In the genomic region with DNA sequence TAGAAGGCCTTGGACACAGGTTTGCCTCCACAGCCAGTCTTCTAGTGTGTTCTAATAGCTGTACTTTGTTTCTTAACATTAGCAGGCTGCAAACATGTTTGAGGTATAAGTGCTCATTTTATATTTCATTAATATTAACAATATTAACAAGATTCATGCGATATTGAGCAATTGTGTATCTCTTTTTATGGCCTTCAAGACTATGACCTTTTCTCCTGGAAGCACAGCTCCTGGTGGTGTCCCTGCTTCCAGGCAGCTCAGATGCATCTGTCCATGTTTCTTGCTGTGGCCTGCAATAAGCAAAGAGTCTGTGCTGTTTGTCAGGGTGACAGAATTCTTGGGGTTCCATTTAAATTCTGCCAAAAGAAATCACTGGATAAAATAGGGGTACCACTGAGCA, we compare ENCODE assay signal across 24 mouse cellular contexts. TPM values are rescaled to one million over a fixed set of nuclear protein-coding genes. Genes with fewer than 3 reads are reported as not detected.
DNase-seq lines count a peak whose midpoint lies in the region; ATAC-seq and TF ChIP-seq lines count a peak whose summit lies in the region.
"Had no signal": no experiment of that assay in that cellular context is flagged by ENCODE, and none has a peak within 500 bp of the region (broad histone marks: within the 10 kb centered on the region; RNA-seq: fewer than 3 reads in every experiment).

No protein-coding gene starts in this region.

- no peak overlapping the region for H3K9ac ChIP-seq in intestine, embryonic 16.5 days (ENCODE audit: low read depth, low read length)
- no peak overlapping the region for H3K9ac ChIP-seq in intestine, embryonic 15.5 days
- no peak overlapping the region for H3K9ac ChIP-seq in liver, adult 2 months (ENCODE audit: low read depth, low read length)
- no peak overlapping the region for H3K9ac ChIP-seq in liver, embryonic 12.5 days

- H3K4me2 ChIP-seq in intestine, embryonic 16.5 days (ENCODE audit: low read depth, low read length), result no peak overlapping the region
- no peak overlapping the region for H3K4me2 ChIP-seq in intestine, embryonic 15.5 days (replicated peaks)
- H3K4me2 ChIP-seq in liver, embryonic 12.5 days, result no peak overlapping the region

- TF ChIP-seq CTCF in liver, adult 2 months (IDR thresholded peaks at IDR 0.05; ENCODE audit: low read depth, low read length), result no peak
- TF ChIP-seq CTCF in small intestine, adult 2 months (IDR thresholded peaks at IDR 0.05; ENCODE audit: extremely low read depth, insufficient read length, insufficient replicate concordance, low read depth, low read length), result no peak

- no peak overlapping the region for H3K4me3 ChIP-seq in intestine, embryonic 16.5 days (ENCODE audit: low read length)
- H3K4me3 ChIP-seq in intestine, embryonic 15.5 days (replicated peaks), result no peak overlapping the region
- no peak overlapping the region for H3K4me3 ChIP-seq in liver, adult 2 months (ENCODE audit: insufficient read depth, low read depth, low read length)
- no peak overlapping the region for H3K4me3 ChIP-seq in liver, embryonic 12.5 days
- H3K4me3 ChIP-seq in small intestine, adult 2 months (ENCODE audit: low read depth, low read length), result no peak overlapping the region

- H3K27ac ChIP-seq in intestine, embryonic 16.5 days (ENCODE audit: low read length), result no peak overlapping the region
- no peak overlapping the region for H3K27ac ChIP-seq in intestine, embryonic 15.5 days
- peak overlapping the region; percentile 84 for H3K27ac ChIP-seq in liver, adult 2 months (replicated peaks; ENCODE audit: insufficient read depth, low read depth, low read length)
- no peak overlapping the region for H3K27ac ChIP-seq in liver, embryonic 12.5 days
- H3K27ac ChIP-seq in small intestine, adult 2 months (ENCODE audit: insufficient read depth, low read depth, low read length), result peak overlapping the region; percentile 42; the same call in 1 of the 2 replicates

- peak; percentile 68; the same call in 1 of the 2 replicates for ATAC-seq in intestine, embryonic 16.5 days
- no peak for ATAC-seq in intestine, embryonic 15.5 days
- no peak for ATAC-seq in liver, embryonic 12.5 days
- ATAC-seq: activated CD4-positive, CD25-positive, alpha-beta regulatory T cell, adult 4 months; CD4-positive, CD25-positive, alpha-beta regulatory T cell, adult 4 months; Patski had no signal

- no peaks in the 10 kb centered on the region for H3K79me2 ChIP-seq in liver, adult 2 months (ENCODE audit: control insufficient read depth, insufficient read depth, low read length)

- no peaks in the 10 kb centered on the region for H3K27me3 ChIP-seq in intestine, embryonic 16.5 days (replicated peaks; ENCODE audit: control insufficient read depth, insufficient read depth, low read length)
- H3K27me3 ChIP-seq in intestine, embryonic 15.5 days (replicated peaks), result no peaks in the 10 kb centered on the region
- H3K27me3 ChIP-seq in liver, adult 2 months (ENCODE audit: control insufficient read depth, insufficient read depth, low read length), result no peaks in the 10 kb centered on the region
- H3K27me3 ChIP-seq in liver, embryonic 12.5 days (replicated peaks), result no peaks in the 10 kb centered on the region
- H3K27me3 ChIP-seq in small intestine, adult 2 months (ENCODE audit: control insufficient read depth, insufficient read depth, low read length), result no peaks in the 10 kb centered on the region
- H3K27me3 ChIP-seq: CH12.LX, Patski had no signal

- DNase-seq in liver, adult 2 months (ENCODE audit: extremely low read depth, low read depth, low spot score), result peak; percentile 81
- DNase-seq in urinary bladder, postnatal 4 days (ENCODE audit: low spot score in 2 of 2), result no peak
- DNase-seq: adrenal gland, adult 2 months; adrenal gland, adult 8-10 months; adrenal gland, postnatal 10 days; adrenal gland, postnatal 14 days; adrenal gland, postnatal 25 days; adrenal gland, postnatal 36 days; B cell, adult 2 months; cerebellum, adult 11 months; cerebellum, adult 11-12 months; cerebellum, adult 18-20 months had no signal

- no peaks in the 10 kb centered on the region for H3K4me1 ChIP-seq in intestine, embryonic 16.5 days (ENCODE audit: control insufficient read depth, insufficient read depth, low read length)
- H3K4me1 ChIP-seq in intestine, embryonic 15.5 days (replicated peaks), result no peaks in the 10 kb centered on the region
- H3K4me1 ChIP-seq in liver, adult 2 months (ENCODE audit: control insufficient read depth, insufficient read depth, low read length), result peaks cover 28% of the 10 kb centered on the region
- no peaks in the 10 kb centered on the region for H3K4me1 ChIP-seq in liver, embryonic 12.5 days
- H3K4me1 ChIP-seq in small intestine, adult 2 months (ENCODE audit: control insufficient read depth, insufficient read depth, insufficient read length, low read length), result peaks cover 6% of the 10 kb centered on the region; the same call in 1 of the 2 replicates

- H3K9me3 ChIP-seq in intestine, embryonic 16.5 days (ENCODE audit: control insufficient read depth, low read length), result no peaks in the 10 kb centered on the region
- no peaks in the 10 kb centered on the region for H3K9me3 ChIP-seq in intestine, embryonic 15.5 days
- H3K9me3 ChIP-seq in liver, embryonic 12.5 days (replicated peaks), result no peaks in the 10 kb centered on the region
- H3K9me3 ChIP-seq: G1E had no signal

- TF ChIP-seq POLR2A in liver, adult 2 months (IDR thresholded peaks at IDR 0.05; ENCODE audit: extremely low read depth, insufficient read depth, low read length), result no peak
- no peak for TF ChIP-seq POLR2A in small intestine, adult 2 months (IDR thresholded peaks at IDR 0.05; ENCODE audit: low read depth, low read length)

- WGBS in intestine, embryonic 16.5 days, result 69% methylated on average over 1 of the region's 1 CpGs
- 65% methylated on average over 1 of the region's 1 CpGs for WGBS in intestine, embryonic 15.5 days
- 31% methylated on average over 1 of the region's 1 CpGs for WGBS in liver, adult 2 months
- 71% methylated on average over 1 of the region's 1 CpGs for WGBS in liver, embryonic 12.5 days (ENCODE audit: insufficient replicate concordance)
- 21% methylated on average over 1 of the region's 1 CpGs for WGBS in small intestine, adult 2 months

- H3K36me3 ChIP-seq in intestine, embryonic 16.5 days (ENCODE audit: control insufficient read depth, insufficient read depth, low read length), result no peaks in the 10 kb centered on the region
- H3K36me3 ChIP-seq in intestine, embryonic 15.5 days, result no peaks in the 10 kb centered on the region
- H3K36me3 ChIP-seq in liver, adult 2 months (ENCODE audit: control insufficient read depth, insufficient read depth, low read length), result no peaks in the 10 kb centered on the region
- no peaks in the 10 kb centered on the region for H3K36me3 ChIP-seq in liver, embryonic 12.5 days
- H3K36me3 ChIP-seq in small intestine, adult 2 months (ENCODE audit: control insufficient read depth, insufficient read depth, low read length), result no peaks in the 10 kb centered on the region
- H3K36me3 ChIP-seq: G1E had no signal

RNA-seq across cellular contexts. Expression of gene Adh4, which starts 5.7 kb away (rescaled TPM):
- polyA plus RNA-seq in intestine, embryonic 16.5 days (2015; fragmentation: Nextera tagmentation; extraction: Ambion mirVana), result 0.20 and 0.54 TPM in 2 replicates
- 0.13 and 0.31 TPM in 2 replicates for polyA plus RNA-seq in intestine, embryonic 15.5 days (2015; fragmentation: Nextera tagmentation; extraction: Ambion mirVana)
- 198 and 305 TPM in 2 replicates for total RNA-seq in liver, adult 2 months (2014; rRNA removed)
- 74.6 and 79.5 TPM in 2 replicates for polyA plus RNA-seq in liver, adult 2 months (2012; rRNA removed)
- 0.20 TPM in 1 of 2 replicates, not detected in the other for polyA plus RNA-seq in liver, embryonic 12.5 days (2016; fragmentation: Nextera tagmentation; extraction: Ambion mirVana)
- 1.7 and 11.8 TPM in 2 replicates for polyA plus RNA-seq in small intestine, adult 2 months (2012; rRNA removed)
- total RNA-seq: G1E, MEL had no signal
- polyA plus RNA-seq: brain, embryonic 14.5 days; C2C12; CD4-positive, CD25-positive, alpha-beta regulatory T cell, adult 4 months; G1E; Patski had no signal

RNA-seq across cellular contexts. Expression of gene Adh5, which starts 33.3 kb away (rescaled TPM):
- polyA plus RNA-seq in intestine, embryonic 16.5 days (2015; fragmentation: Nextera tagmentation; extraction: Ambion mirVana), result 220 and 233 TPM in 2 replicates
- polyA plus RNA-seq in intestine, embryonic 15.5 days (2015; fragmentation: Nextera tagmentation; extraction: Ambion mirVana), result 215 and 222 TPM in 2 replicates
- 435 and 567 TPM in 2 replicates for total RNA-seq in liver, adult 2 months (2014; rRNA removed)
- 144 and 156 TPM in 2 replicates for polyA plus RNA-seq in liver, adult 2 months (2012; rRNA removed)
- polyA plus RNA-seq in liver, embryonic 12.5 days (2016; fragmentation: Nextera tagmentation; extraction: Ambion mirVana), result 96.7 and 98.9 TPM in 2 replicates
- polyA plus RNA-seq in small intestine, adult 2 months (2012; rRNA removed), result 5.3 and 8.4 TPM in 2 replicates

Comparison
In these comparisons a context has a peak if more than half of its experiments do, and no peak if none do; other contexts are left out.
1. H3K27ac ChIP-seq: peak in liver, adult 2 months (single experiment) and small intestine, adult 2 months (single experiment); none in intestine, embryonic 16.5 days (single experiment), intestine, embryonic 15.5 days (single experiment) and liver, embryonic 12.5 days (single experiment).
2. RNA of gene Adh5, which starts 33.3 kb away (polyA plus RNA-seq): 220 to 233 TPM in intestine, embryonic 16.5 days, 215 to 222 TPM in intestine, embryonic 15.5 days, 144 to 156 TPM in liver, adult 2 months and 96.7 to 98.9 TPM in liver, embryonic 12.5 days; 5.3 to 8.4 TPM in small intestine, adult 2 months; every median in the first group is over 10 times any median in the second.